Mouse (Mus musculus): ENCODE data around the gene D2hgdh.

GRCm38 (mm10) chr1:93805221-93805951 is 19.3 kb upstream of the D2hgdh start:
- TF ChIP-seq CTCF (IDR thresholded peaks at IDR 0.05; ENCODE audit: control insufficient read depth, insufficient read depth, insufficient read length), result no peak
- no peak for TF ChIP-seq CEBPB (IDR thresholded peaks at IDR 0.05; ENCODE audit: low read depth)
- no peak for TF ChIP-seq USF1 (IDR thresholded peaks at IDR 0.05; ENCODE audit: low read depth)
- no peak for TF ChIP-seq MYOD1 (IDR thresholded peaks at IDR 0.05; ENCODE audit: control insufficient read depth, insufficient read length, low read depth)
- no peak for TF ChIP-seq MAX (IDR thresholded peaks at IDR 0.05)
- no peak for TF ChIP-seq MYOG (IDR thresholded peaks at IDR 0.05; ENCODE audit: control insufficient read depth, extremely low read depth, insufficient read length)
